Mouse (Mus musculus) heart, embryonic 16.5 days (tissue): ENCODE measurements around the gene Olfr1330. TPM values are rescaled to one million over a fixed set of nuclear protein-coding genes. Genes with fewer than 3 reads are reported as not detected.

Source experiments
- polyA plus RNA-seq: library from polyadenylated mRNA; unstranded; fragments of >200 nt; fragmentation: Nextera tagmentation; extraction: Ambion mirVana; gene quantifications from 2 replicates; pipeline ENCODE4 v1.2.1, GENCODE M21; 2015

The Olfr1330 gene
- polyA plus RNA-seq, 1 experiment from 2014 or later: 0.22 TPM

Other genes with a start within 250 kb of the Olfr1330 start
- not detected in 2 replicates for gene Olfr62, start 229.6 kb upstream of the Olfr1330 start, polyA plus RNA-seq
- gene Olfr1342, start 195.8 kb upstream of the Olfr1330 start, polyA plus RNA-seq: 0.05 TPM in 1 of 2 replicates, not detected in the other
- gene Olfr1341, start 185.1 kb upstream of the Olfr1330 start, polyA plus RNA-seq: not detected in 2 replicates
- not detected in 2 replicates for gene Olfr1340, start 168.5 kb upstream of the Olfr1330 start, polyA plus RNA-seq
- not detected in 2 replicates for gene Olfr1339, start 156.4 kb upstream of the Olfr1330 start, polyA plus RNA-seq
- not detected in 2 replicates for gene Olfr1338, start 129.9 kb upstream of the Olfr1330 start, polyA plus RNA-seq
- gene Olfr1337, start 106.0 kb upstream of the Olfr1330 start, polyA plus RNA-seq: not detected in 2 replicates
- gene Olfr1335, start 78.7 kb upstream of the Olfr1330 start, polyA plus RNA-seq: not detected in 2 replicates
- gene Olfr1333, start 52.3 kb upstream of the Olfr1330 start, polyA plus RNA-seq: not detected in 2 replicates
- not detected in 2 replicates for gene Olfr1331, start 23.9 kb upstream of the Olfr1330 start, polyA plus RNA-seq
- gene Olfr1329, start 28.9 kb downstream of the Olfr1330 start, polyA plus RNA-seq: not detected in 2 replicates
- gene Olfr1328, start 50.0 kb downstream of the Olfr1330 start, polyA plus RNA-seq: not detected in 2 replicates
- not detected in 2 replicates for gene Lao1, start 73.0 kb downstream of the Olfr1330 start, polyA plus RNA-seq
- gene Slc2a1, start 220.1 kb downstream of the Olfr1330 start, polyA plus RNA-seq: 129 and 136 TPM in 2 replicates